Mouse (Mus musculus) cerebellum, adult 2 months (tissue): ENCODE results near the gene Cd99l2. TPM values are rescaled to one million over a fixed set of nuclear protein-coding genes. Genes with fewer than 3 reads are reported as not detected.
A peak's percentile ranks its signal among the peaks of the same experiment; 100 is the strongest.

ENCODE experiments used
- DNase-seq, 2 experiments: peaks; one replicate each; pipeline ENCODE4 v3.0.0; 2021
- H3K27ac ChIP-seq: fragments of 200-500 bp; 2 replicates; pipeline ENCODE4 v1.5.1; 2012; ENCODE audit warnings: low read length, control low read depth, inconsistent platforms; ENCODE audit not compliant: insufficient read depth
- H3K27me3 ChIP-seq: fragments of 200-500 bp; 2 replicates; pipeline ENCODE4 v1.6.1; 2012; ENCODE audit warnings: inconsistent platforms, mild to moderate bottlenecking, low read length, moderate library complexity; ENCODE audit not compliant: control insufficient read depth, insufficient read depth
- H3K4me1 ChIP-seq: fragments of 200-500 bp; 2 replicates; pipeline ENCODE4 v1.6.1; 2011; ENCODE audit warnings: low read length; ENCODE audit not compliant: control insufficient read depth, insufficient read depth
- H3K4me3 ChIP-seq: fragments of 200-500 bp; replicated peaks from 2 replicates; pipeline ENCODE3; 2011; ENCODE audit warnings: mild to moderate bottlenecking, low read depth, low read length, control low read depth; ENCODE audit not compliant: insufficient read depth
- CTCF ChIP-seq: fragments of 200-500 bp; IDR thresholded peaks from 2 replicates; pipeline ENCODE4 v1.5.1; 2011; ENCODE audit warnings: low read depth, mild to moderate bottlenecking, control low read depth, low read length, moderate library complexity, borderline replicate concordance; ENCODE audit not compliant: insufficient read depth
- POLR2A ChIP-seq: fragments of 200-500 bp; IDR thresholded peaks from 2 replicates; pipeline ENCODE4 v1.6.1; 2011; ENCODE audit warnings: low read length, control low read depth, borderline replicate concordance; ENCODE audit not compliant: insufficient read depth
- WGBS: fragments of 180-500 bp; shearing (Covaris S2); methylation state at CpG from one replicate; pipeline ENCODE4 v1.1.7; 2018; 5-methylcytosine and 5-hydroxymethylcytosine counted together
- polyA plus RNA-seq: library from polyadenylated mRNA; depleted of rRNA; stranded (reverse); fragments of >200 nt; gene quantifications from 2 replicates; pipeline ENCODE4 v1.2.3, GENCODE M21; 2012

The Cd99l2 gene
- polyA plus RNA-seq, 1 experiment, result 74.4 TPM

DNA sequence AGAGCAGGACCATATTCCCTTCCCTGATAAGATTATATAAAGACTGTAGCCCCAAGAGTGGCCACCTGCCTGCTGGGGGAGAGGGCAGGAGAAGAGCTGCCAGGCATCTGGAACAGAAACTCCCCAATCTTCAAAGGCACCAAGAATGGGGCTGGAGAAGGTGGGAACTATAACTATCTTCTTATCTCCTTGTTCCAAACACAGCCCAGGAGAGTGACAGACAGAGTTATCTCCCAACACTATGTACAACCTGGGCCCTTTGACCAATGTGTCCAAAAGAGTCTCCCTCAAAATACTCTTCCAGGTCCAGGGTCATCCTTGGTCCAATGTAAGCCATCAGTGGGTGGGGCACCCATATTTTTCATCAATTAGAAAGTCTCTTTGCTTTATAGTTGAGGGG lies 65.2 kb downstream of the Cd99l2 start:
- Histone ChIP-seq H3K27me3 (no peaks in the 10 kb centered on the region), H3K4me3 (no peak overlapping the region), H3K4me1 (no peaks in the 10 kb centered on the region), H3K27ac (no peak overlapping the region)
- TF ChIP-seq CTCF (no peak), POLR2A (no peak)
- no peak for DNase-seq

DNA sequence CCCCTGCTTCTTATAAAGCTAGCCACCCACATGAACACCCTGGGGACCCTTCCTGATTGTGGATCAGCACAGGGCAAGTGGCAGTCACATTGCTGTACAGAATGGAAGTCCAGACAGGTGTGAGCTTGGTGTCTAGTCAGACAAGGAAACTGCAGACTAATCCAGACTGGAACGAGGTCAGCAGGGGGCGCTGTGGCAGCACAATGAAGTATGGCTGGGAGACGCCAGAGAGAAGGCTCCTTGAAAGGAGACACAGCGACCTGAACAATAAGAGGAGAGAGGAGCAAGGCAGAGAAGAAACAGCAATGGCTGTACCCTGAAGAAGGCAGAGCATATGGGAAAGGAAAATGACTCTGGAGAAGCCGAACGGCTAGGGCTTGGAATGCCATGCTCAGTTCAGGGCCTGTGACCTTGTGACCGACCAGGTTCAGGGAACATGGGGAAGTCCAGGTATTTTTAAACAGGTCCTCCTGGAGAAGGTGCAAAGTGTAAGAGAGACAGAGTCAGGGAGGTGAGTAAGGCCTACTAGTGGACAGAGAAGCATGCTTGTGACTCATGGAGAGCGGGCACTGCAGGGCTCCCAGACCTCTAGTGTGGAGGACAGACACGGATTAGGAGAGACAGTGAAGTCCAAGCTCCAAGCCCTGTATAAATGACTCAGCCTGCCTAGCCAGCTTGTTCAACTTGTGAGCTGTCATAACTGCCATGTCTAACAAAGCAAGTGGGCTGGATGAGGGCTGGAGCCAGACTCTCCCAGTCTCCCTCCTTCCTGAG lies 66.7 kb downstream of the Cd99l2 start:
- TF ChIP-seq CTCF (peak; percentile 83), POLR2A (no peak)
- H3K4me3 ChIP-seq, result no peak overlapping the region
- H3K27me3 ChIP-seq, result no peaks in the 10 kb centered on the region
- no peaks in the 10 kb centered on the region for H3K4me1 ChIP-seq
- WGBS, result 38% methylated on average over 9 of the region's 9 CpGs
- no peak overlapping the region for H3K27ac ChIP-seq
- DNase-seq, result peak; percentile 63 to 81

DNA sequence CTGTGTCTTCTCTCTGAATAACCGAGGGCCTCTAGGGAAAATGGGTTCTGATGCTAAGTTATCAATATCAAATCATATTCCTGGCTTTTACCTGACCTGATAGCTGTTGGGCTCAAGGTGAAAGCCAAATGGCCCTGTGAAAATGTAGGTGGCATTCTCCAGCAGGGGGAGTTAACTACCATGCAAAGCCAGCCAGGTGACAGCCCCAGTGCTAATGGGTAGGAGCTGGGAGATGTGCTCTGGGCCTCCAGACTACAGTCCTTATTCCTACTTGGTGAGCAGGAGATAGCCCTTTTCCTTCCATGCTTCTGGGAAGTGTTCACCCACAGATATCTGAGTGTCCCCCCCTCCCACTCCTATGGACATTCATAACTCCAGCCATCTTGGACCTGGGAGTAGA lies 67.8 kb downstream of the Cd99l2 start:
- 73% methylated on average over 1 of the region's 1 CpGs for WGBS

DNA sequence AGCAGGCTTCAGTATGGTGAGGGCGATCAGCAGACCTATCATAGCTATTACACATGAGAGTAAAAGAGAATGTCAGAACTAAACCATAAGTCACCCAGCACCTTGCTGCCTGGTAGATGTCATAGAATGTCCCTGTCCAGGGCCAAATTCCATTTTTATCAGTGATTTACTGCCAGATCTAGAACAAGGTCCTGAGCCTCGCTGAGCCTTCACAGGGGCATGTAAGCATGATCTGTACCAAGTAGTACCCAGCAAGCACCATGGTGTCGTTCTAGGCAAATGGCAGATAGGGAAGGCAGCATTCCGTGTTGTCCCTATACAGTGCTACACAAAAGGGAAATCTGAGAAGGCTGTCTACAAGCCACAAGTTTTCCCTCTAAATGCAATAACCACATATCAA lies 79.0 kb downstream of the Cd99l2 start:
- Histone ChIP-seq H3K27ac (no peak overlapping the region), H3K4me3 (no peak overlapping the region), H3K4me1 (no peaks in the 10 kb centered on the region), H3K27me3 (no peaks in the 10 kb centered on the region)
- 92% methylated on average over 4 of the region's 4 CpGs for WGBS
- no peak for TF ChIP-seq CTCF
- TF ChIP-seq POLR2A, result no peak
- DNase-seq, result no peak

More for the DNA sequence above, 67.8 kb downstream of the Cd99l2 start:
- TF ChIP-seq POLR2A, result no peak
- TF ChIP-seq CTCF, result peak; percentile 23; the same call in 1 of the 2 replicates
- H3K4me3 ChIP-seq, result no peak overlapping the region
- no peak for DNase-seq
- no peaks in the 10 kb centered on the region for H3K27me3 ChIP-seq
- no peaks in the 10 kb centered on the region for H3K4me1 ChIP-seq
- H3K27ac ChIP-seq, result no peak overlapping the region

DNA sequence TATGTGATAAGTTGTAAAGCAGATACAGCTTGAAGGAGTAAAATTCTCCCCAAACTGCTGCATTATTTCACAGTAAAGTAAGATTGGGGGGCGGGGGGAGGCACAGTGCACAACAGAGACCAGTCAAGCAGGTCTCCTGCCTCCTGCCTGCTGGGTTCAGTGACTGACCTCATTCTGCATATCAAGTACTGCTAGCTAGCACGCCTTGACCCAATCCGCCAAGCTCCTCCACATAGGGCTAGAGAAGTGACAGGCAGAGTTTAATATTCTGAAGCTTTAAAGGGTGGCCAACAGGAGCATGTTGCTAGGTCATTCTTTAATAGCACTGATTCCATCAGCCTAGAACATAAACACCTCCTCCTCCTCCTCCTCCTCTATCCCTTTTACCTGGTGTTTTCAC lies 79.9 kb downstream of the Cd99l2 start:
- H3K4me3 ChIP-seq, result no peak overlapping the region
- no peaks in the 10 kb centered on the region for H3K27me3 ChIP-seq
- TF ChIP-seq CTCF (no peak), POLR2A (no peak)
- H3K27ac ChIP-seq, result no peak overlapping the region
- H3K4me1 ChIP-seq, result no peaks in the 10 kb centered on the region
- DNase-seq, result no peak
- 55% methylated on average over 3 of the region's 3 CpGs for WGBS

DNA sequence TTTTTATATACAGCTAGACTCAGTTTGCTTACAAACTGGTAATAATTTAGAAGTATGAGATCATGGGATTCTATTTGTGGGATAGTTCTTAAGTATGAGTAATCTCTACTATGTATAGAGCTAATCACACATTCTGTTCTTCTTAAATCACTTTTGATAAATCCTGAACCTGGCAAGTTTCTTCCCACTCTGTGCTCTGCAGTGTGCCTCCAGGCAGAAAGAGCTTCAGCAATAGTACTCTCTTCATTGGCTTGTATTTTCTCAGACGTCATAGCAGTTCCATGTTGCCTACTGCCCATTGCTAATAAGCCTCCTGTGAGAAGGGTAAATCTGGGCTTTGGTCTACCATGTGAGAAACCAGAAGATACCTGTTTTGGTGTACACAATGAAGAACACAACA lies 84.3 kb downstream of the Cd99l2 start:
- Histone ChIP-seq H3K4me1 (no peaks in the 10 kb centered on the region), H3K4me3 (no peak overlapping the region), H3K27ac (no peak overlapping the region), H3K27me3 (no peaks in the 10 kb centered on the region)
- 76% methylated on average over 1 of the region's 1 CpGs for WGBS
- TF ChIP-seq POLR2A (no peak), CTCF (no peak)
- no peak for DNase-seq

DNA sequence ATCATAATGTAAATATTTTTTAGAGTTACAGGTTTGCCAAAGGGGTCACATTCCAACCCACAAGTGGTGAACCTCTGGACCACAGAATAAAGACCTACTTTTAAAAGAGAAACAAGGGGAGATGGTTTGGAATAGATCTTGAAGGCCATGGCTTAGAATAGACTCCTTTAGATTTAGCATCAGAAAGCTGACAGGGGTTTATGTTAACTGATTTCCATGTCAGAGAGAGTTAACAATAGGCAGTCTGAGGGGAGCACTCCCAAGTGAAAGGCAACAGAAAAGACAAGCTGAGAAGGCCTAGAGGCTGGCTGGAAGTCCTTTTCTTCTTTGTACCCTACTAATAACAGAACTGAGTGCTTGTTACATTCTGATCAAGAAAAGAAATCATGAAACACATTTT lies 86.4 kb downstream of the Cd99l2 start:
- no peak overlapping the region for H3K27ac ChIP-seq
- DNase-seq, result no peak
- no peaks in the 10 kb centered on the region for H3K4me1 ChIP-seq
- H3K27me3 ChIP-seq, result no peaks in the 10 kb centered on the region
- TF ChIP-seq POLR2A (no peak), CTCF (no peak)
- no peak overlapping the region for H3K4me3 ChIP-seq

DNA sequence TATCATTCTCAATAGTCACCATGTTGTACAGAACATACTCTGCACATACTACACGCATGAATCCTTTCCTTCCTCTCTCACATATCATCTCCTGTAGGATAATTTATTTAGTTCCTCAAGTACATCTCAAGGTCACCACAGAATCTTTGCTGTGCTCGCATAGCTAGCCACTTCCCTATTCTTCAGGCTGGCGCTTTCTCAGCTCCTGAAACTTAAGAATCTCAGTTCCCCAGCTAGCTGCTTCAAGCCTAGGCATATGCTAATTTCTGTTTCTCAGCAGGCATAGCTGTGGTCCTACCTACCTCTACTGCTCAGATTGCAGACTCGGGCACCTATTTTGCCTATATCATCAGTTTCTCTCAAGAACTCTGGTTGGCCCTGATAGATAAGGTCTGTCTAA lies 96.3 kb downstream of the Cd99l2 start:
- H3K27me3 ChIP-seq, result no peaks in the 10 kb centered on the region

More for the DNA sequence above, 96.3 kb downstream of the Cd99l2 start:
- no peak overlapping the region for H3K27ac ChIP-seq
- 89% methylated on average over 4 of the region's 4 CpGs for WGBS
- no peak for DNase-seq
- H3K4me3 ChIP-seq, result no peak overlapping the region
- no peaks in the 10 kb centered on the region for H3K4me1 ChIP-seq
- TF ChIP-seq POLR2A (no peak), CTCF (no peak)
